ENCODE assay signal across 8 mouse cellular contexts in genomic region chr7:70354606-70355356, GRCm38 (mm10). TPM values are rescaled to one million over a fixed set of nuclear protein-coding genes. Genes with fewer than 3 reads are reported as not detected.
A peak's percentile ranks its signal among the peaks of the same experiment; 100 is the strongest.
DNase-seq lines count a peak whose midpoint lies in the region; ATAC-seq lines count a peak whose summit lies in the region.

No protein-coding gene starts in this region.

- DNase-seq in kidney, adult 11 months: peak; percentile 21
- no peak for DNase-seq in kidney, postnatal 25 days
- DNase-seq in kidney, adult 8-10 months: peak; percentile 26 to 27
- DNase-seq in urinary bladder, postnatal 14 days (ENCODE audit: low spot score): no peak
- no peak for DNase-seq in gastrocnemius, postnatal 10 days

- H3K9ac ChIP-seq in embryonic facial prominence, embryonic 15.5 days: 0 out of 2 replicates have a peak overlapping the region, but pooled peaks have one; percentile 9
- H3K9ac ChIP-seq in midbrain, embryonic 15.5 days: peak overlapping the region; percentile 34

- peaks cover 25% of the 10 kb centered on the region for H3K4me1 ChIP-seq in embryonic facial prominence, embryonic 15.5 days
- peaks cover 12% of the 10 kb centered on the region; the same call in 1 of the 2 replicates for H3K4me1 ChIP-seq in midbrain, embryonic 15.5 days

- peak overlapping the region; percentile 71 for H3K4me3 ChIP-seq in embryonic facial prominence, embryonic 15.5 days (replicated peaks)
- peak overlapping the region; percentile 54 for H3K4me3 ChIP-seq in midbrain, embryonic 15.5 days

- H3K9me3 ChIP-seq in embryonic facial prominence, embryonic 15.5 days (replicated peaks): no peaks in the 10 kb centered on the region
- no peaks in the 10 kb centered on the region for H3K9me3 ChIP-seq in midbrain, embryonic 15.5 days

- no peaks in the 10 kb centered on the region for H3K36me3 ChIP-seq in embryonic facial prominence, embryonic 15.5 days
- H3K36me3 ChIP-seq in midbrain, embryonic 15.5 days (replicated peaks): no peaks in the 10 kb centered on the region

- peaks cover 19% of the 10 kb centered on the region; the same call in 1 of the 2 replicates for H3K27me3 ChIP-seq in embryonic facial prominence, embryonic 15.5 days
- peaks cover 28% of the 10 kb centered on the region for H3K27me3 ChIP-seq in midbrain, embryonic 15.5 days (replicated peaks)

- ATAC-seq in embryonic facial prominence, embryonic 15.5 days (ENCODE audit: insufficient number of reproducible peaks, low FRiP score, low TSS enrichment, low read depth): no peak
- ATAC-seq in midbrain, embryonic 15.5 days (replicated peaks): no peak
- no peak for ATAC-seq in CD4-positive, CD25-positive, alpha-beta regulatory T cell, adult 4 months

- 0 out of 2 replicates have a peak overlapping the region, but pooled peaks have one; percentile 7 for H3K27ac ChIP-seq in embryonic facial prominence, embryonic 15.5 days (replicated peaks)
- H3K27ac ChIP-seq in midbrain, embryonic 15.5 days: peak overlapping the region; percentile 62

- H3K4me2 ChIP-seq in embryonic facial prominence, embryonic 15.5 days (replicated peaks): peak overlapping the region; percentile 37
- peak overlapping the region; percentile 75 for H3K4me2 ChIP-seq in midbrain, embryonic 15.5 days

- WGBS in embryonic facial prominence, embryonic 15.5 days: 35% methylated on average over 14 of the region's 14 CpGs
- 11% methylated on average over 14 of the region's 14 CpGs for WGBS in midbrain, embryonic 15.5 days

RNA-seq across cellular contexts. Expression of gene Nr2f2, which starts 11.8 kb away (rescaled TPM):
- 32.3 and 35.6 TPM in 2 replicates for polyA plus RNA-seq in embryonic facial prominence, embryonic 15.5 days (2015; fragmentation: Nextera tagmentation; extraction: Ambion mirVana)
- polyA plus RNA-seq in midbrain, embryonic 15.5 days (2015; fragmentation: Nextera tagmentation; extraction: Ambion mirVana): 84.8 and 98.4 TPM in 2 replicates
- not detected for polyA plus RNA-seq in CD4-positive, CD25-positive, alpha-beta regulatory T cell, adult 4 months (2017; shearing (Covaris generic))
- 10 to 100 TPM; 32.7 to 39.2 TPM for total RNA-seq in gastrocnemius, postnatal 10 days (2021)

Comparison
In these comparisons a context has a peak if more than half of its experiments do, and no peak if none do; other contexts are left out.
1. DNase-seq: peak in kidney, adult 11 months (single experiment) and kidney, adult 8-10 months (2 of 2); none in kidney, postnatal 25 days (0 of 2), urinary bladder, postnatal 14 days (single experiment) and gastrocnemius, postnatal 10 days (single experiment).
2. RNA of gene Nr2f2, which starts 11.8 kb away (polyA plus RNA-seq): 84.8 to 98.4 TPM in midbrain, embryonic 15.5 days and 32.3 to 35.6 TPM in embryonic facial prominence, embryonic 15.5 days; not detected in CD4-positive, CD25-positive, alpha-beta regulatory T cell, adult 4 months; every median in the first group is over 10 times any median in the second.